Mouse (Mus musculus) liver, embryonic 14.5 days (tissue): Measurements from ENCODE around the gene Xylt1. TPM values are rescaled to one million over a fixed set of nuclear protein-coding genes. Genes with fewer than 3 reads are reported as not detected.

Source experiments
- ATAC-seq: fragments of 200-750 bp; cut with Nextera tagmentation; 2 replicates; pipeline ENCODE4 v1.8.0; 2017; ENCODE audit warnings: moderate number of reproducible peaks, mild to moderate bottlenecking, moderate library complexity; ENCODE audit not compliant: insufficient read depth
- DNase-seq, 3 experiments: peaks; one replicate each; pipeline ENCODE4 v3.0.0-alpha.2; 2012 to 2013; ENCODE audit warnings: low read depth in 3 of 3, low spot score in 3 of 3
- H3K27ac ChIP-seq: fragments of 300-500 bp; sonication (generic); 2 replicates; pipeline ENCODE4 v1.5.1; 2014; ENCODE audit warnings: moderate library complexity, mild to moderate bottlenecking, control low read depth, inconsistent platforms
- H3K27me3 ChIP-seq: fragments of 300-500 bp; sonication (generic); 2 replicates; pipeline ENCODE4 v1.6.1; 2014; ENCODE audit warnings: mild to moderate bottlenecking, low read length, moderate library complexity; ENCODE audit not compliant: control insufficient read depth, insufficient read depth
- H3K36me3 ChIP-seq: fragments of 300-500 bp; sonication (generic); replicated peaks from 2 replicates; pipeline ENCODE4 v1.6.1; 2014; ENCODE audit warnings: low read depth; ENCODE audit not compliant: control insufficient read depth, insufficient read depth
- H3K4me1 ChIP-seq, 2 experiments: fragments of 200-500 bp in 1 of 2; fragments of 300-500 bp in 1 of 2; sonication (generic) in 1 of 2; replicated peaks; 2 replicates each; pipeline ENCODE4 v1.6.1; 2012 to 2014; ENCODE audit warnings: antibody characterized with exemption in 1 of 2, inconsistent platforms in 1 of 2, low read length in 1 of 2; ENCODE audit not compliant: control insufficient read depth in 2 of 2, insufficient read depth in 2 of 2
- H3K4me2 ChIP-seq: fragments of 300-500 bp; sonication (generic); 2 replicates; pipeline ENCODE4 v1.6.1; 2014; ENCODE audit warnings: low read depth, mild to moderate bottlenecking, control low read depth, moderate library complexity
- H3K4me3 ChIP-seq, 2 experiments: fragments of 200-500 bp in 1 of 2; fragments of 300-500 bp in 1 of 2; sonication (generic) in 1 of 2; 2 replicates each; pipeline ENCODE4 v1.5.1; 2012 to 2014; ENCODE audit warnings: low read depth in 2 of 2, low read length in 2 of 2, mild to moderate bottlenecking in 2 of 2, control low read depth in 1 of 2, inconsistent platforms in 1 of 2, moderate library complexity in 1 of 2; ENCODE audit not compliant: insufficient read depth in 1 of 2
- H3K9ac ChIP-seq: fragments of 300-500 bp; sonication (generic); replicated peaks from 2 replicates; pipeline ENCODE4 v1.6.1; 2014; ENCODE audit warnings: mild to moderate bottlenecking, control low read depth, moderate library complexity
- H3K9me3 ChIP-seq: fragments of 300-500 bp; sonication (generic); 2 replicates; pipeline ENCODE4 v1.6.1; 2016; ENCODE audit warnings: low read length, mixed read lengths; ENCODE audit not compliant: control insufficient read depth
- CTCF ChIP-seq: IDR thresholded peaks from 2 replicates; pipeline ENCODE4 v1.5.1; 2016; ENCODE audit warnings: antibody characterized with exemption, low read depth, control low read depth
- EP300 ChIP-seq: IDR thresholded peaks from 2 replicates; pipeline ENCODE4 v1.6.1; 2016; ENCODE audit warnings: antibody characterized with exemption, low read depth
- WGBS: fragments of 180-500 bp; shearing (Covaris S2); extraction: QIAGEN DNeasy Blood & Tissue Kit; methylation state at CpG from one replicate; pipeline ENCODE4 v1.1.7; 2014; ENCODE audit not compliant: insufficient replicate concordance; 5-methylcytosine and 5-hydroxymethylcytosine counted together
- polyA plus RNA-seq, 2 experiments: library from polyadenylated mRNA; depleted of rRNA in 1 of 2; stranded (reverse) in 1 of 2; unstranded in 1 of 2; fragments of >200 nt; fragmentation: Nextera tagmentation in 1 of 2; extraction: Ambion mirVana in 1 of 2; gene quantifications; 2 replicates each; pipeline versions ENCODE4 v1.2.1 to v1.2.3; 2012 to 2014

The Xylt1 gene
- polyA plus RNA-seq, 2 experiments: 0.27 to 0.40 TPM

GRCm38 (mm10) chr7:117686997-117687302 is 306.2 kb downstream of the Xylt1 start:
- H3K27me3 ChIP-seq: no peaks in the 10 kb centered on the region
- no peaks in the 10 kb centered on the region for H3K36me3 ChIP-seq
- peaks cover 3 to 14% of the 10 kb centered on the region in 2 experiments for H3K4me1 ChIP-seq
- no peaks in the 10 kb centered on the region for H3K9me3 ChIP-seq
- no peak for ATAC-seq
- WGBS: 73% methylated on average over 3 of the region's 3 CpGs
- TF ChIP-seq CTCF: no peak
- no peak for TF ChIP-seq EP300
- DNase-seq: no peak
- H3K9ac ChIP-seq: no peak overlapping the region
- no peak overlapping the region for H3K4me2 ChIP-seq
- H3K27ac ChIP-seq: no peak overlapping the region
- H3K4me3 ChIP-seq: no peak overlapping the region

- Histone ChIP-seq H3K4me3 (no peak overlapping the region), H3K27ac (no peak overlapping the region), H3K4me1 (no peaks in the 10 kb centered on the region), H3K9ac (no peak overlapping the region), H3K36me3 (no peaks in the 10 kb centered on the region), H3K4me2 (no peak overlapping the region), H3K27me3 (no peaks in the 10 kb centered on the region), H3K9me3 (no peaks in the 10 kb centered on the region)
- ATAC-seq (no peak), DNase-seq (no peak)
- no peak for TF ChIP-seq EP300
- TF ChIP-seq CTCF: peak; percentile 64
- WGBS: 78% methylated on average over 4 of the region's 4 CpGs
These were observed 314.8 kb downstream of the Xylt1 start for GRCm38 (mm10) chr7:117695612-117696011.

GRCm38 (mm10) chr7:117697681-117698080 is 316.9 kb downstream of the Xylt1 start:
- Histone ChIP-seq H3K4me3 (no peak overlapping the region), H3K27me3 (no peaks in the 10 kb centered on the region), H3K36me3 (no peaks in the 10 kb centered on the region), H3K9ac (no peak overlapping the region), H3K4me1 (no peaks in the 10 kb centered on the region), H3K27ac (no peak overlapping the region), H3K4me2 (no peak overlapping the region), H3K9me3 (no peaks in the 10 kb centered on the region)
- 64% methylated on average over 4 of the region's 4 CpGs for WGBS
- no peak for TF ChIP-seq CTCF
- no peak for TF ChIP-seq EP300
- DNase-seq (no peak), ATAC-seq (no peak)

- ATAC-seq (no peak), DNase-seq (no peak)
- no peak overlapping the region for H3K27ac ChIP-seq
- H3K4me3 ChIP-seq: no peak overlapping the region
- H3K36me3 ChIP-seq: no peaks in the 10 kb centered on the region
- H3K9ac ChIP-seq: no peak overlapping the region
- H3K4me1 ChIP-seq: no peaks in the 10 kb centered on the region
- H3K27me3 ChIP-seq: no peaks in the 10 kb centered on the region
- 62% methylated on average over 1 of the region's 1 CpGs for WGBS
- no peak for TF ChIP-seq CTCF
- TF ChIP-seq EP300: no peak
- H3K9me3 ChIP-seq: no peaks in the 10 kb centered on the region
- no peak overlapping the region for H3K4me2 ChIP-seq
These were observed 317.9 kb downstream of the Xylt1 start for GRCm38 (mm10) chr7:117698551-117699114.

GRCm38 (mm10) chr7:117699343-117699985 is 318.7 kb downstream of the Xylt1 start:
- ATAC-seq (no peak), DNase-seq (no peak)
- Histone ChIP-seq H3K9me3 (no peaks in the 10 kb centered on the region), H3K27me3 (no peaks in the 10 kb centered on the region), H3K4me2 (no peak overlapping the region), H3K4me1 (no peaks in the 10 kb centered on the region), H3K9ac (no peak overlapping the region), H3K4me3 (no peak overlapping the region), H3K27ac (no peak overlapping the region), H3K36me3 (no peaks in the 10 kb centered on the region)
- TF ChIP-seq EP300 (no peak), CTCF (no peak)
- 60% methylated on average over 4 of the region's 4 CpGs for WGBS
